Mouse (Mus musculus): ENCODE measurements at regions not wholly inside any gene's neighbourhood (a gene's known extent, or its start where the extent isn't known, plus 50 kb on each side); places are given as distances from the start of the nearest gene placed in this dataset.
"Not testable (repeated sequence)": the region's sequence is repeated elsewhere in the genome, so short reads cannot be mapped to it uniquely, and the experiment has no call there.

GRCm38 (mm10) chr4:110038696-110039095, 60.8 kb downstream of the Dmrta2 start:
- no peak for DNase-seq (ENCODE audit: low read depth)

GRCm38 (mm10) chr4:110044851-110045618, 67.2 kb downstream of the Dmrta2 start:
- DNase-seq (ENCODE audit: low read depth), result no peak

GRCm38 (mm10) chr4:110045651-110046269, 67.9 kb downstream of the Dmrta2 start:
- no peak for DNase-seq (ENCODE audit: low read depth)

GRCm38 (mm10) chr4:110046270-110046651, 68.4 kb downstream of the Dmrta2 start:
- no peak for DNase-seq (ENCODE audit: low read depth)

GRCm38 (mm10) chr4:110050393-110051280, 72.8 kb downstream of the Dmrta2 start:
- DNase-seq (ENCODE audit: low read depth), result peak; percentile 61

- DNase-seq (ENCODE audit: low read depth), result no peak
Measured at GRCm38 (mm10) chr4:110051281-110051665, 73.4 kb downstream of the Dmrta2 start.

- DNase-seq (ENCODE audit: low read depth), result no peak
Measured at GRCm38 (mm10) chr4:110051872-110052271, 74.0 kb downstream of the Dmrta2 start.

- DNase-seq (ENCODE audit: low read depth), result no peak
Measured at GRCm38 (mm10) chr4:110052998-110053397, 75.1 kb downstream of the Dmrta2 start.

GRCm38 (mm10) chr4:110073836-110074235, 96.0 kb downstream of the Dmrta2 start:
- no peak for DNase-seq (ENCODE audit: low read depth)

- DNase-seq (ENCODE audit: low read depth), result no peak
Measured at GRCm38 (mm10) chr4:110083371-110083770, 105.5 kb downstream of the Dmrta2 start.

GRCm38 (mm10) chr4:110087570-110088247, 109.9 kb downstream of the Dmrta2 start:
- DNase-seq (ENCODE audit: low read depth), result peak; percentile 62

GRCm38 (mm10) chr4:110093040-110093820, 115.4 kb downstream of the Dmrta2 start:
- no peak for DNase-seq (ENCODE audit: low read depth)

GRCm38 (mm10) chr4:110094541-110094940, 116.7 kb downstream of the Dmrta2 start:
- DNase-seq (ENCODE audit: low read depth), result no peak

- no peak for DNase-seq (ENCODE audit: low read depth)
Measured at GRCm38 (mm10) chr4:110095760-110096593, 118.1 kb downstream of the Dmrta2 start.

GRCm38 (mm10) chr4:110104119-110104518, 126.3 kb downstream of the Dmrta2 start:
- not testable (repeated sequence) for DNase-seq (ENCODE audit: low read depth)

GRCm38 (mm10) chr4:110106620-110107243, 128.9 kb downstream of the Dmrta2 start:
- DNase-seq (ENCODE audit: low read depth), result no peak

- DNase-seq (ENCODE audit: low read depth), result peak; percentile 13
Measured at GRCm38 (mm10) chr4:110119438-110119837, 141.6 kb downstream of the Dmrta2 start.

- DNase-seq (ENCODE audit: low read depth), result no peak
Measured at GRCm38 (mm10) chr4:110119874-110120273, 142.0 kb downstream of the Dmrta2 start.

GRCm38 (mm10) chr4:110120761-110121160, 142.9 kb downstream of the Dmrta2 start:
- DNase-seq (ENCODE audit: low read depth), result no peak

GRCm38 (mm10) chr4:110121447-110121846, 143.6 kb downstream of the Dmrta2 start:
- no peak for DNase-seq (ENCODE audit: low read depth)

Data from c-Kit-positive CD71-negative TER-119-negative erythroid progenitor cells, embryonic 14.5 days (primary cell).